Mouse (Mus musculus) CH12.LX (cell line): ENCODE results near the gene Cldn7.

ENCODE experiments used
- CHD1 ChIP-seq: IDR thresholded peaks from 2 replicates; pipeline ENCODE4 v1.6.1; 2012; ENCODE audit warnings: low read depth, low read length, improper control_type of control experiment, inconsistent platforms
- CHD2 ChIP-seq: IDR thresholded peaks from 2 replicates; pipeline ENCODE4 v1.6.1; 2011; ENCODE audit warnings: low read length, improper control_type of control experiment
- CTCF ChIP-seq, 2 experiments: IDR thresholded peaks in 1 of 2; conservative IDR thresholded peaks in 1 of 2; 2 replicates each; pipeline ENCODE4 v1.5.1; 2011 to 2012; ENCODE audit warnings: low read depth in 2 of 2, low read length in 2 of 2, improper control_type of control experiment in 1 of 2, inconsistent platforms in 1 of 2, mild to moderate bottlenecking in 1 of 2, moderate library complexity in 1 of 2
- E2F4 ChIP-seq: IDR thresholded peaks from 2 replicates; pipeline ENCODE4 v1.6.1; 2011; ENCODE audit warnings: low read depth, low read length, improper control_type of control experiment; ENCODE audit not compliant: insufficient replicate concordance
- EP300 ChIP-seq: IDR thresholded peaks from 2 replicates; pipeline ENCODE4 v1.6.1; 2011; ENCODE audit warnings: low read length, improper control_type of control experiment
- HCFC1 ChIP-seq: IDR thresholded peaks from 2 replicates; pipeline ENCODE4 v1.6.1; 2012; ENCODE audit warnings: low read depth, mild to moderate bottlenecking, inconsistent platforms, low read length, improper control_type of control experiment
- JUND ChIP-seq: conservative IDR thresholded peaks from 2 replicates; pipeline ENCODE4 v1.6.1; 2011; ENCODE audit warnings: low read depth, low read length, improper control_type of control experiment
- MAFK ChIP-seq: IDR thresholded peaks from 2 replicates; pipeline ENCODE4 v1.6.1; 2011; ENCODE audit warnings: low read length, improper control_type of control experiment; ENCODE audit not compliant: insufficient replicate concordance
- MAZ ChIP-seq: IDR thresholded peaks from 2 replicates; pipeline ENCODE4 v1.6.1; 2012; ENCODE audit warnings: low read depth, mild to moderate bottlenecking, inconsistent platforms, low read length, improper control_type of control experiment, moderate library complexity
- POLR2A ChIP-seq: IDR thresholded peaks from 2 replicates; pipeline ENCODE4 v1.6.1; 2011; ENCODE audit warnings: low read depth, mild to moderate bottlenecking, improper control_type of control experiment, low read length
- TBP ChIP-seq: conservative IDR thresholded peaks from 2 replicates; pipeline ENCODE4 v1.6.1; 2011; ENCODE audit warnings: low read depth, low read length, improper control_type of control experiment
- USF1 ChIP-seq: IDR thresholded peaks from 2 replicates; pipeline ENCODE4 v1.6.1; 2014; ENCODE audit warnings: low read depth, mild to moderate bottlenecking, inconsistent platforms, low read length, improper control_type of control experiment
- ZC3H11A ChIP-seq: IDR thresholded peaks from 2 replicates; pipeline ENCODE4 v1.6.1; 2012; ENCODE audit warnings: low read depth, mild to moderate bottlenecking, inconsistent platforms, low read length, improper control_type of control experiment

- TF ChIP-seq E2F4 (no peak), EP300 (no peak), CTCF (conservative IDR thresholded peaks at IDR 0.05 in 1 of 2, IDR thresholded peaks at IDR 0.05 in 1 of 2; ENCODE audit: low read depth in 2 of 2, low read length in 2 of 2) (no peak), CHD1 (no peak), HCFC1 (no peak), JUND (no peak), ZC3H11A (no peak), POLR2A (no peak), MAFK (no peak), TBP (no peak), MAZ (no peak), CHD2 (no peak), USF1 (no peak)
Measured at GRCm38 (mm10) chr11:69984431-69984830, 19.9 kb downstream of the Cldn7 start.
